8 mouse cellular contexts compared by ENCODE assay signal in the genomic region with DNA sequence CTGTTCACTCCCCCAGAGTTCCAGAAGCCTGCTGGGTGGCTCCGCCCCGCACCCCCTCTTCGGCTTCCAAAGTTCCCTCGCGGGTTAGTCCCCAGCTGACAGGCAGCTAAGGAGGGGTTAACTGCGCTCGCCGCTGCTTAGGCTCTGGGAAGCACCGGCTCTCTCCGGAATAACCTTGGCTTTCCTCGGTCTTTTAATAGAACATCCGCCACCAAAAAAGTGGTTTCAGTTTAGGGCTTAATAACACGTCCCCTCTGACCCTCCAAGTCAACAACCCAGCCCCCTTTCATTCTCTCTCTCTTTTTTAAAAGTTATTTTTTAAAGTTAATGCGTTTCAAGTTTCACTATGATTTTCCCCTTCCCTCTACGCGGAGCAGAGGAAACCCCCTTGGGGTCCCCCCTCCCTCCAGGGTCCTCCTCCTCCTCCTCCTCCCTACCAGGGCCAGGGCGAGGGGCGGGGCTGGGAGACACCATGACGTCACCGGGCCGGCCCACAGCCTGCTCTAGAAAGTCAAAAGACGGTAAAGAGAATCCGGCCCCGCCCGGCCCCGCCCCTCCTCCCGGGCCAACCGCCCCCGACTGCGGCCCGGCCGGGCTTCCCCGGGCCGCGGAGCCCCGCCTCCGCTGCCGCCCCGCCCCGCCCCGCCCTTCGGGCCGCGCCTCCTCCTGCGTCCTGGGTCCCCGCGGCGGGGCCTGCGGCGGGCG. TPM values are rescaled to one million over a fixed set of nuclear protein-coding genes. Genes with fewer than 3 reads are reported as not detected.
DNase-seq lines count a peak whose midpoint lies in the region; ATAC-seq and TF ChIP-seq lines count a peak whose summit lies in the region.

No protein-coding gene starts in this region.

- peaks cover 38% of the 10 kb centered on the region for H3K79me2 ChIP-seq in CH12.LX (replicated peaks; ENCODE audit: control insufficient read depth, extremely low read depth, insufficient read depth, poor library complexity, severe bottlenecking)

- in situ Hi-C loops in CH12.LX (cut with MboI; ENCODE audit: low pct_ligation_motif_present, low pct_unique_long_range_greater_than_20kb, low sequenced_read_pairs): loop anchor here (10.0 kb wide), 1 partner anchor 93 kb away; no protein-coding TSS in a partner anchor

- TF ChIP-seq EP300 in CH12.LX (IDR thresholded peaks at IDR 0.05; ENCODE audit: low read length): peak; percentile 91

- H3K27ac ChIP-seq in CH12.LX (ENCODE audit: insufficient read depth, low read depth): peak overlapping the region; percentile 38; the same call in 1 of the 2 replicates
- peak overlapping the region; percentile 98 for H3K27ac ChIP-seq in forebrain, embryonic 10.5 days
- peak overlapping the region; percentile 94 for H3K27ac ChIP-seq in heart, embryonic 15.5 days
- H3K27ac ChIP-seq in liver, embryonic 13.5 days: peak overlapping the region; percentile 89
- H3K27ac ChIP-seq in stomach, embryonic 14.5 days (ENCODE audit: low read length): peak overlapping the region; percentile 88

- H3K4me3 ChIP-seq in CH12.LX (replicated peaks in 1 of 3; ENCODE audit: low read depth in 2 of 3, low read length in 2 of 3, poor library complexity in 1 of 3): peak overlapping the region; percentile 39 to 77 (median 61)
- peak overlapping the region; percentile 90 for H3K4me3 ChIP-seq in forebrain, embryonic 10.5 days
- peak overlapping the region; percentile 97 for H3K4me3 ChIP-seq in heart, embryonic 15.5 days
- H3K4me3 ChIP-seq in liver, embryonic 13.5 days (replicated peaks): peak overlapping the region; percentile 92
- H3K4me3 ChIP-seq in stomach, embryonic 14.5 days (ENCODE audit: low read depth, low read length): peak overlapping the region; percentile 88

- H3K4me2 ChIP-seq in CH12.LX (ENCODE audit: insufficient read depth, low read depth, poor library complexity, severe bottlenecking): peak overlapping the region; percentile 98
- H3K4me2 ChIP-seq in heart, embryonic 15.5 days: peak overlapping the region; percentile 83
- peak overlapping the region; percentile 97 for H3K4me2 ChIP-seq in liver, embryonic 13.5 days
- peak overlapping the region; percentile 90 for H3K4me2 ChIP-seq in stomach, embryonic 14.5 days (replicated peaks; ENCODE audit: low read depth, low read length)

- DNase-seq in CH12.LX (ENCODE audit: extremely low read depth): peak; percentile 98
- peak; percentile 92 for DNase-seq in c-Kit-positive CD71-negative TER-119-negative erythroid progenitor cells, embryonic 14.5 days (ENCODE audit: low read depth)
- peak; percentile 99 for DNase-seq in forebrain, embryonic 10.5 days (ENCODE audit: extremely low spot score, low spot score)
- peak; percentile 99 for DNase-seq in kidney, postnatal 14 days
- DNase-seq in liver, embryonic 13.5 days: peak; percentile 94
- DNase-seq in natural killer cell, adult 2 months (ENCODE audit: low spot score in 2 of 2): peak; percentile 99

- TF ChIP-seq CTCF in CH12.LX (conservative IDR thresholded peaks at IDR 0.05 in 1 of 2, IDR thresholded peaks at IDR 0.05 in 1 of 2; ENCODE audit: low read depth in 2 of 2, low read length in 2 of 2): no peak

- peaks cover 2% of the 10 kb centered on the region for H3K9me3 ChIP-seq in CH12.LX (replicated peaks; ENCODE audit: low read length)
- no peaks in the 10 kb centered on the region for H3K9me3 ChIP-seq in forebrain, embryonic 10.5 days
- H3K9me3 ChIP-seq in heart, embryonic 15.5 days (replicated peaks): no peaks in the 10 kb centered on the region
- no peaks in the 10 kb centered on the region for H3K9me3 ChIP-seq in liver, embryonic 13.5 days (replicated peaks)
- H3K9me3 ChIP-seq in stomach, embryonic 14.5 days (ENCODE audit: control insufficient read depth, low read depth, low read length): no peaks in the 10 kb centered on the region

- peaks cover 9 to 35% of the 10 kb centered on the region in 2 experiments for H3K4me1 ChIP-seq in CH12.LX (ENCODE audit: control insufficient read depth in 1 of 2, insufficient read depth in 2 of 2)
- peaks cover 49% of the 10 kb centered on the region for H3K4me1 ChIP-seq in forebrain, embryonic 10.5 days
- H3K4me1 ChIP-seq in heart, embryonic 15.5 days (replicated peaks): peaks cover 25% of the 10 kb centered on the region
- H3K4me1 ChIP-seq in liver, embryonic 13.5 days (replicated peaks): peaks cover 43% of the 10 kb centered on the region
- peaks cover 3% of the 10 kb centered on the region; the same call in 1 of the 2 replicates for H3K4me1 ChIP-seq in stomach, embryonic 14.5 days (ENCODE audit: control insufficient read depth, insufficient read depth, low read length)

- dilution Hi-C loops in CH12.LX (cut with MboI; ENCODE audit: extremely low pct_ligation_motif_present, extremely low pct_unique_long_range_greater_than_20kb, low sequenced_read_pairs): no loop called here

- no peaks in the 10 kb centered on the region for H3K27me3 ChIP-seq in CH12.LX (replicated peaks)
- H3K27me3 ChIP-seq in forebrain, embryonic 10.5 days (ENCODE audit: poor library complexity, severe bottlenecking): no peaks in the 10 kb centered on the region
- H3K27me3 ChIP-seq in heart, embryonic 15.5 days: no peaks in the 10 kb centered on the region
- H3K27me3 ChIP-seq in liver, embryonic 13.5 days: no peaks in the 10 kb centered on the region
- H3K27me3 ChIP-seq in stomach, embryonic 14.5 days (ENCODE audit: control insufficient read depth, insufficient read depth, low read length): no peaks in the 10 kb centered on the region

- ATAC-seq in heart, embryonic 15.5 days (replicated peaks; ENCODE audit: insufficient number of reproducible peaks, insufficient read depth, low FRiP score, low read depth): peak; percentile 89
- peak; percentile 87 for ATAC-seq in liver, embryonic 13.5 days (ENCODE audit: low read depth)
- ATAC-seq in stomach, embryonic 14.5 days (ENCODE audit: insufficient number of reproducible peaks, insufficient read depth, low FRiP score, low read depth): peak; percentile 87

- H3K36me3 ChIP-seq in CH12.LX (replicated peaks in 1 of 2; ENCODE audit: control insufficient read depth in 1 of 2, insufficient read depth in 1 of 2, low read length in 1 of 2): peaks cover 18 to 20% of the 10 kb centered on the region in 2 experiments
- peaks cover 11% of the 10 kb centered on the region for H3K36me3 ChIP-seq in forebrain, embryonic 10.5 days (replicated peaks)
- peaks cover 9% of the 10 kb centered on the region; the same call in 1 of the 2 replicates for H3K36me3 ChIP-seq in heart, embryonic 15.5 days
- peaks cover 5% of the 10 kb centered on the region for H3K36me3 ChIP-seq in liver, embryonic 13.5 days
- H3K36me3 ChIP-seq in stomach, embryonic 14.5 days (ENCODE audit: control insufficient read depth, insufficient read depth, low read length): peaks cover under 1% of the 10 kb centered on the region; the same call in 1 of the 2 replicates

- H3K9ac ChIP-seq in CH12.LX (ENCODE audit: insufficient read depth, low read depth): peak overlapping the region; percentile 94
- H3K9ac ChIP-seq in heart, embryonic 15.5 days: peak overlapping the region; percentile 93
- peak overlapping the region; percentile 90 for H3K9ac ChIP-seq in liver, embryonic 13.5 days
- H3K9ac ChIP-seq in stomach, embryonic 14.5 days (replicated peaks; ENCODE audit: low read depth, low read length): peak overlapping the region; percentile 90

- no peak; the same call in 1 of the 2 replicates for TF ChIP-seq POLR2A in CH12.LX (IDR thresholded peaks at IDR 0.05; ENCODE audit: low read depth, low read length)

- no peak; the same call in none of the 2 replicates for TF ChIP-seq RAD21 in CH12.LX (IDR thresholded peaks at IDR 0.05; ENCODE audit: low read depth, low read length)

- under 1% methylated on average over 31 of the region's 51 CpGs for WGBS in forebrain, embryonic 10.5 days
- WGBS in heart, embryonic 15.5 days: under 1% methylated on average over 23 of the region's 51 CpGs
- WGBS in liver, embryonic 13.5 days (ENCODE audit: insufficient replicate concordance): under 1% methylated on average over 39 of the region's 51 CpGs
- under 1% methylated on average over 29 of the region's 51 CpGs for WGBS in stomach, embryonic 14.5 days

TF ChIP-seq in CH12.LX, 34 proteins besides CTCF, POLR2A, EP300 and RAD21 (continues in another document):
- TF ChIP-seq TBP (conservative IDR thresholded peaks at IDR 0.05; ENCODE audit: low read depth, low read length): no peak
- TF ChIP-seq UBTF (IDR thresholded peaks at IDR 0.05; ENCODE audit: low read depth, low read length): peak; percentile 53; the same call in 1 of the 2 replicates
- 0 out of 2 replicates have a peak, but pooled peaks have one; percentile 1 for TF ChIP-seq NELFE (IDR thresholded peaks at IDR 0.05; ENCODE audit: low read depth, low read length)
- peak; percentile 100 for TF ChIP-seq ETS1 (conservative IDR thresholded peaks at IDR 0.05; ENCODE audit: low read depth, low read length)
- no peak for TF ChIP-seq POLR2AphosphoS2 (IDR thresholded peaks at IDR 0.05; ENCODE audit: low read depth, low read length)
- TF ChIP-seq MXI1 (IDR thresholded peaks at IDR 0.05; ENCODE audit: low read depth, low read length): peak; percentile 44
- no peak for TF ChIP-seq PAX5 (IDR thresholded peaks at IDR 0.05; ENCODE audit: low read length)
- peak; percentile 86 for TF ChIP-seq BHLHE40 (IDR thresholded peaks at IDR 0.05; ENCODE audit: low read depth, low read length)
- TF ChIP-seq RCOR1 (conservative IDR thresholded peaks at IDR 0.05; ENCODE audit: low read depth, low read length): peak; percentile 69
- peak; percentile 11; the same call in 1 of the 2 replicates for TF ChIP-seq ZC3H11A (IDR thresholded peaks at IDR 0.05; ENCODE audit: low read depth, low read length)
- no peak for TF ChIP-seq NRF1 (IDR thresholded peaks at IDR 0.05; ENCODE audit: low read depth, low read length)
- peak; percentile 93 for TF ChIP-seq CHD2 (IDR thresholded peaks at IDR 0.05; ENCODE audit: low read length)
- 0 out of 2 replicates have a peak, but pooled peaks have one; percentile 1 for TF ChIP-seq CHD1 (IDR thresholded peaks at IDR 0.05; ENCODE audit: low read depth, low read length)
- peak; percentile 52 for TF ChIP-seq HCFC1 (IDR thresholded peaks at IDR 0.05; ENCODE audit: low read depth, low read length)
- no peak for TF ChIP-seq USF2 (conservative IDR thresholded peaks at IDR 0.05; ENCODE audit: low read depth, low read length)
- TF ChIP-seq ELF1 (IDR thresholded peaks at IDR 0.05; ENCODE audit: low read depth, low read length): peak; percentile 49
- TF ChIP-seq USF1 (IDR thresholded peaks at IDR 0.05; ENCODE audit: low read depth, low read length): no peak

RNA-seq across cellular contexts. Expression of a gene that starts 0.5 kb away (rescaled TPM):
- total RNA-seq in CH12.LX (2012; rRNA removed) (18.5 and 24.9 TPM in 2 replicates), CH12.LX (2014; rRNA removed) (7.0 and 7.5 TPM in 2 replicates)
- 46.4 and 53.3 TPM in 2 replicates for polyA plus RNA-seq in CH12.LX (2012; ENCODE audit: insufficient read length, low read depth)
- 7.4 and 7.9 TPM in 2 replicates for polyA plus RNA-seq in forebrain, embryonic 10.5 days (2016; fragmentation: Nextera tagmentation; extraction: Ambion mirVana)
- 5.0 and 7.6 TPM in 2 replicates for polyA plus RNA-seq in heart, embryonic 15.5 days (2015; fragmentation: Nextera tagmentation; extraction: Ambion mirVana)
- 2.4 and 3.3 TPM in 2 replicates for polyA plus RNA-seq in liver, embryonic 13.5 days (2015; fragmentation: Nextera tagmentation; extraction: Ambion mirVana)
- polyA plus RNA-seq in stomach, embryonic 14.5 days (2014; fragmentation: Nextera tagmentation; extraction: Ambion mirVana): 9.3 and 12.0 TPM in 2 replicates

Comparison
In these comparisons a context has a peak if more than half of its experiments do, and no peak if none do; other contexts are left out.
1. Peak in every context shown above with its lines: DNase-seq, ATAC-seq, H3K4me3 ChIP-seq and H3K27ac ChIP-seq.
2. H3K27ac ChIP-seq: peak in every context shown above with its lines; median percentile 98 in forebrain, embryonic 10.5 days; 94 in heart, embryonic 15.5 days; 89 in liver, embryonic 13.5 days; 88 in stomach, embryonic 14.5 days; 38 in CH12.LX.